Mouse (Mus musculus): Measurements from ENCODE around the gene Mkks.

Mkks gene

DNA sequence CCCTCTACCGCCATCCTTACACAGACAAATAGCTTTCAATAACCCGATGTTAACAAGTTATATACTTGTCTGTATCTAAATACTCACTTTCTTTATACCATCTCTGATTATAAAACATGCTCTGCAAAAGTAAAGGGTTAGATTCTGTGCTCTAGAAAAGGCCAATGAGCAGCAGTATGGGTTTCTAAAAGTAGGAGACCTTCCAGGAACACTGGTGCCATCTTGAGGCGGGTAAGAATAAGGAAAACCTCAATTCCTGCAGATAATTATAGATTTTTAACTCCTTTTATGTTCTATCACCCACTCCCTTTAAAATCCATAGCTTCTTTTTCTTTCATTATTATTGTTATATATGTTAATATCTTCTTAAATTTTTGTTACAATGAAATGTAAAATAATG, 55.3 kb downstream of the Mkks start:
- no peak for DNase-seq (ENCODE audit: extremely low spot score)

DNA sequence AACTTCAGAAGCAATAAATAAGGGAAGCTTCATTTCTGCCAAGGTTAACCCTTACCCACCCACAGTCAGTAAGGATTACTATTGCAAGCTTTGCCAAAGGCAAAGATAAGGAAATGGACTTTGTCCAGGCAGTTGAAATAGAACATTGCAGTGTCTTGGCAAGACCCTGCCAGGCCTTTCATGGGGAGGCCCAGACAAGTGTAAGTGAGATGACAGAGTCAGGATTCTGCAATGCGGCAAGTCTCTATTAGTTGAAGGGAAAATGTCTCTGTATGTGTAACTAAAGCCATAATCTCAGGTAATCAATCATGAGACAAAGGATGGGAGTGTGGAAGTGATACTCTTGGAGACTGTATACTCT, 56.5 kb downstream of the Mkks start:
- no peak for DNase-seq (ENCODE audit: extremely low spot score)

DNA sequence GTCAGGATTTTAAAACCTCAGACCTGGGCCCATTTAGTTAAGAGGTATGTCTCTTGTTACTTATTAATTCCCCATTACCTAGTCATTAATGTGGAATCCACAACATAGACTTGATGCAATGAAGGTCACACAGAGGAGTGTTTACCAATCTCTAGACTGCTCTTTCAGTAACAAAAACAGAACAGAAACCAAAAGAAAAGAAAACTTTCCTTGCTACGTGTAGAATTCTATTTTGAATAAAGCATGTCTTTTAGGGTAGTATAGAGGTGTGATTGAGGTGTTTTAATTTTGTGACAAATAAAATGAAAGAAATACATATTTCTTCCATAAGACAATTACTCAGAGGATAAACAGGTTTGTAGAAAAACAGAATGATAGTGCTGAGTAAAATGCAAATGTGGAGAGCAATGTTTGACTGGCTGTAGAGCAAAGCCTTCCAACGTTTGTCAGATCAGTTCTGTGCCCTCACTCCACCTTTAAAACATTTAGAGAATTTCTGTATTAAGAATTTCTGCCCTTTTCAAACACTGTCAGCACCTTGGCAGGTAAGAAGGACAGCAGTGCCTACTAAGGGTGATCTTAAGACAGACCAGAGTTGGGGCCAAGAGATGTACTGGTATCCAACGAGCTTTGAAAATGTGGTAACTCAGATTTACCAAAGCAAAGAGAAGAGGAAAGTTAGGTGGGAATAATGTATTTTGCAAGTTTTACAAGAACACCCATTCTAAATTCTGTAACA, 57.0 kb downstream of the Mkks start:
- DNase-seq (ENCODE audit: extremely low spot score): no peak

DNA sequence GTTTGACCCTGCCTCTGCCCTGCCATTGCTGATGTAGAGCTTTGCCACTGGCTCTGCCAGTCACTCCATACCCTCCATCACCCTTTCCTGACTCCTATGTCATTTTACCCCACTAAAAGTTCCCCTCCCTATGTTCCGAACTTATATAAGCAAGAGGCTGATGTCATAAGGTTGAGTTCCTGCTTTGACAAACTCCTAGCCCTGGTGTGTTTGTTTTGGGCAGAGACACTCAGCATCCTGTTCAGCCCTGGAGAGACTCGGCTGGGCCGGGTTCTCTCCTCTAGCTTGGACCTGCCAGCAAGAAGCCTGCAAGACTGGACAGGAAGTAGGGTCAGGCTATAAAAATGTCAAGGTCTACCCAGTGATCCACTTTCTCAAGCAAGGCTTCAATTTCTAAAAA, 58.3 kb downstream of the Mkks start:
- no peak for DNase-seq (ENCODE audit: extremely low spot score)

DNA sequence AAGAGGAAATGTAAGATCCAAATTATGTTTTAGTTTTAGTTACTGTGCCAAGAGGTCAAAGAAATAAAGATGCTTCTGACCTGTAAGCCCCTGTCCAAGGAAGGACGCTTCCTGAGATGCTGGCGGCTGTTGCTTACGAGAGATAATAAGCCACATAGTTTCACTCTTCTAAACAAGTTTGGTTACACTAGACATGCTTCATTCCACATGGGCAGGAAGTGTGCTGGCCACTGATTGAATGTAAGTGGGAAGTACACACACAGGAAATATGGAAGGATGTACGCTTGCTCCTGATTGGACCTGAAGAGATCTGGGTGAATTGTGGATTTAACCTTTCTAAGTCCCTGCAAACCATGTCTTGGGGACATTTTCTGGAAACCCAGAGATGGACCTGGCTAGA, 63.6 kb downstream of the Mkks start:
- DNase-seq (ENCODE audit: extremely low spot score): no peak

All from embryo, embryonic 9.5 days (tissue).